Mouse (Mus musculus) monocyte, adult 59 days (primary cell): Measurements from ENCODE around the gene Pramef8. TPM values are rescaled to one million over a fixed set of nuclear protein-coding genes. Genes with fewer than 3 reads are reported as not detected.

Experiments used
- total RNA-seq, 2 experiments: library from RNA; stranded (reverse); gene quantifications; one replicate each; pipeline ENCODE4 v1.2.4; 2023

Gene Pramef8
- total RNA-seq, result 10 to 100 TPM; 20.1 to 21.9 TPM

GRCm38 (mm10) chr4:143412219-143413092, at the start of gene Pramef8:
Gene Pramef8 (plus strand): TSS chr4:143412426.

GRCm38 (mm10) chr4:143394181-143394580, 18.0 kb upstream of the Pramef8 start, which contains the start of gene Pramel1:
Gene Pramel1 (plus strand): TSS chr4:143394428.

DNA sequence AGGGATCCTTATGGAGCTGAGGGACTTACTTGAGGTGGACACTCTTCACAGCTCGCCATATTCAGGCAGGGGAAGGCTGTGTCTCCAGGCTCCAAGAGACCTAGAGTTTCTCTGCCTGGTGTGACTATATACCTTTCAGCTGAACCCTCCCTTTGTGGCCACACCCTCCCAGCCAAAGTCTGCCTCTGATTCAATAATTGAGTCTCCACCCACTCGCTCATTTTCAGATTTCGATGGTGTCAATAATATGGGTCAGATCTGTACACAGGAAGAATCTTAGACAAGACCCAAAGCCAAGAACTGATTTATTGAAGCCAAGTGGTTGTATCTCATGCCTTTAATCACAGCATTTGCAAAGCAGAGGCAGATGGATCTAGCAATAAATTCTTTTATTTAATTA, 38.0 kb downstream of the Pramef8 start, which contains the start of gene Oog4:
Gene Oog4, minus strand, starts transcription at position 101 of the 400 bp plus-strand sequence.

Other genes starting within 250 kb of the Pramef8 start
- 10 to 100 TPM; 48.7 to 49.3 TPM for gene Prdm2, start 199.4 kb upstream of the Pramef8 start, total RNA-seq
- under 1 TPM in 1 of 2 experiments, not detected in 1; 1.00 TPM for gene Pdpn, start 112.9 kb upstream of the Pramef8 start, total RNA-seq
- not detected for gene Lrrc38, start 62.7 kb upstream of the Pramef8 start, total RNA-seq
- not detected for gene Pramel1, start 18.0 kb upstream of the Pramef8 start, total RNA-seq
- not detected for gene Oog4, start 37.9 kb downstream of the Pramef8 start, total RNA-seq
- not detected for gene Gm13043, start 98.9 kb downstream of the Pramef8 start, total RNA-seq
- not detected for gene Gm13040, start 123.5 kb downstream of the Pramef8 start, total RNA-seq
- not detected for gene BC080695, start 139.3 kb downstream of the Pramef8 start, total RNA-seq
- not detected for gene Gm13057, start 139.3 kb downstream of the Pramef8 start, total RNA-seq
- gene Gm13083, start 202.6 kb downstream of the Pramef8 start, total RNA-seq, result not detected
- gene Gm13088, start 244.8 kb downstream of the Pramef8 start, total RNA-seq, result not detected